In the genomic region with DNA sequence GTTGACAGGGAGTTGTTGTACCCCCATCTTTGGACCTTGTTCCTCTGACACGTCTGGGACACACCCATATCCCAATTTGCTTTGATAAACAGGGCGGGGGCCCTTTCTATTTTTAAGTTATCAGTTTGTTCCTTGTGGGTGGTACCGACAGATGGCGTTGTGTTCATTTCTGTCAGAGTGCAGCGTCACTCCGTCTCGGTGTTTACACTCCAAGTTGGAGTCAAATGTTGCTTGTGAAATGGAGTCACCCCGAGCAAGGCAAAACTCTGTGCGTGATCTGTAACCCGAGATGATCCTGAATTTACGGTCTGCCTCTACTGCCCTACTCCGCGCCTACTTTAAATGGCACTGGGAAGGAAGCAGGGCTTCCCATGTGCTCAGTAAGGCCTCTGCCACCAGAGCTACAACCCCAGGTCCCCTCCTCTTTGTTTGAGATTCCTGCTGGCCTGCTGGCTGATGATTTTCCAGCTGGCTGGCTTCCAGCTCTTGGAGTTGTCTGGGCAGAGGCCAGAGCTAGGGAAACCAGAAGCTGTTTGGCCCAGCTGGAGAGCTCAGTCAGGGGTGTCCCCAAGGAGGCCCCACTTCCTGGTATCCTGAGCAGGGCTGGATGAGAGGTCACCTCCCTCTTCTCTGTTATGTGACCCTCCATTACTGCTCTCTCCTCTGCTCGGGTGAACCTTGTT, we compare ENCODE assay signal across 8 mouse cellular contexts. TPM values are rescaled to one million over a fixed set of nuclear protein-coding genes. Genes with fewer than 3 reads are reported as not detected.
DNase-seq lines count a peak whose midpoint lies in the region; ATAC-seq and TF ChIP-seq lines count a peak whose summit lies in the region.

No protein-coding gene starts in this region.

- TF ChIP-seq CTCF in intestine, postnatal 0 days (IDR thresholded peaks at IDR 0.05; ENCODE audit: low read depth): peak; percentile 71
- TF ChIP-seq CTCF in liver, adult 2 months (IDR thresholded peaks at IDR 0.05; ENCODE audit: low read depth, low read length): peak; percentile 49
- peak; percentile 42 for TF ChIP-seq CTCF in midbrain, postnatal 0 days (IDR thresholded peaks at IDR 0.05)

- no peaks in the 10 kb centered on the region for H3K27me3 ChIP-seq in intestine, postnatal 0 days (replicated peaks; ENCODE audit: control insufficient read depth, insufficient read depth, low read length)
- no peaks in the 10 kb centered on the region for H3K27me3 ChIP-seq in liver, adult 2 months (ENCODE audit: control insufficient read depth, insufficient read depth, low read length)
- H3K27me3 ChIP-seq in midbrain, postnatal 0 days (ENCODE audit: insufficient read depth, low read length): no peaks in the 10 kb centered on the region

- TF ChIP-seq POLR2A in liver, adult 2 months (IDR thresholded peaks at IDR 0.05; ENCODE audit: extremely low read depth, insufficient read depth, low read length): no peak

- peak overlapping the region; percentile 49 for H3K4me2 ChIP-seq in intestine, postnatal 0 days (replicated peaks; ENCODE audit: low read depth)
- no peak overlapping the region for H3K4me2 ChIP-seq in midbrain, postnatal 0 days (ENCODE audit: low read depth, low read length, poor library complexity, severe bottlenecking)

- WGBS in intestine, postnatal 0 days: 3% methylated on average over 14 of the region's 14 CpGs
- WGBS in liver, adult 2 months: 6% methylated on average over 14 of the region's 14 CpGs
- WGBS in midbrain, postnatal 0 days: 27% methylated on average over 14 of the region's 14 CpGs

- H3K9ac ChIP-seq in intestine, postnatal 0 days (ENCODE audit: low read depth, low read length): peak overlapping the region; percentile 53; the same call in 1 of the 2 replicates
- H3K9ac ChIP-seq in liver, adult 2 months (ENCODE audit: low read depth, low read length): peak overlapping the region; percentile 65
- no peak overlapping the region for H3K9ac ChIP-seq in midbrain, postnatal 0 days (replicated peaks; ENCODE audit: low read length, poor library complexity, severe bottlenecking)

- no peaks in the 10 kb centered on the region; the same call in 1 of the 2 replicates for H3K4me1 ChIP-seq in intestine, postnatal 0 days (replicated peaks; ENCODE audit: control insufficient read depth, insufficient read depth, low read length)
- H3K4me1 ChIP-seq in liver, adult 2 months (ENCODE audit: control insufficient read depth, insufficient read depth, low read length): peaks cover 4% of the 10 kb centered on the region; the same call in 1 of the 2 replicates
- H3K4me1 ChIP-seq in midbrain, postnatal 0 days (ENCODE audit: insufficient read depth, low read length): no peaks in the 10 kb centered on the region

- peak; percentile 77 to 81 for DNase-seq in right cerebral cortex, postnatal 10 days (ENCODE audit: low spot score in 2 of 2)
- no peak for DNase-seq in right cerebral cortex, postnatal 25 days
- peak; percentile 54 for DNase-seq in embryo, embryonic 11.5 days (ENCODE audit: low read depth, low spot score)
- peak; percentile 90 for DNase-seq in liver, adult 2 months (ENCODE audit: extremely low read depth, low read depth, low spot score)
- peak; percentile 70 for DNase-seq in midbrain, postnatal 0 days (ENCODE audit: low spot score)
- DNase-seq in testis, postnatal 10 days (ENCODE audit: low spot score): peak; percentile 93

- ATAC-seq in granulocyte monocyte progenitor cell, adult 5-6 weeks (replicated peaks; ENCODE audit: poor library complexity, severe bottlenecking): peak; percentile 66
- ATAC-seq in intestine, postnatal 0 days: peak; percentile 86
- no peak for ATAC-seq in midbrain, postnatal 0 days (ENCODE audit: low FRiP score)

- no peaks in the 10 kb centered on the region for H3K9me3 ChIP-seq in intestine, postnatal 0 days (ENCODE audit: control insufficient read depth)
- H3K9me3 ChIP-seq in midbrain, postnatal 0 days (ENCODE audit: low read length): no peaks in the 10 kb centered on the region

- no peaks in the 10 kb centered on the region for H3K79me2 ChIP-seq in liver, adult 2 months (ENCODE audit: control insufficient read depth, insufficient read depth, low read length)

- H3K36me3 ChIP-seq in intestine, postnatal 0 days (ENCODE audit: control insufficient read depth, insufficient read depth): no peaks in the 10 kb centered on the region
- no peaks in the 10 kb centered on the region for H3K36me3 ChIP-seq in liver, adult 2 months (ENCODE audit: control insufficient read depth, insufficient read depth, low read length)
- no peaks in the 10 kb centered on the region for H3K36me3 ChIP-seq in midbrain, postnatal 0 days (ENCODE audit: insufficient read depth, low read length)

- H3K27ac ChIP-seq in intestine, postnatal 0 days (ENCODE audit: low read depth, low read length): peak overlapping the region; percentile 94
- peak overlapping the region; percentile 96 for H3K27ac ChIP-seq in liver, adult 2 months (replicated peaks; ENCODE audit: insufficient read depth, low read depth, low read length)
- H3K27ac ChIP-seq in midbrain, postnatal 0 days (ENCODE audit: low read depth, low read length): no peak overlapping the region; the same call in 1 of the 2 replicates

- no peak overlapping the region for H3K4me3 ChIP-seq in intestine, postnatal 0 days (ENCODE audit: low read depth, low read length)
- H3K4me3 ChIP-seq in liver, adult 2 months (ENCODE audit: insufficient read depth, low read depth, low read length): no peak overlapping the region; the same call in 1 of the 2 replicates
- H3K4me3 ChIP-seq in midbrain, postnatal 0 days (ENCODE audit: low read depth, low read length): no peak overlapping the region

RNA-seq across cellular contexts. Expression of gene Pxt1, which starts 13.1 kb away (rescaled TPM):
- not detected in 2 replicates for total RNA-seq in granulocyte monocyte progenitor cell, adult 5-6 weeks (2014; fragmentation: Nextera tagmentation)
- not detected in 2 replicates for total RNA-seq in granulocyte monocyte progenitor cell, adult 5-6 weeks (2017)
- polyA plus RNA-seq in intestine, postnatal 0 days (2015; fragmentation: Nextera tagmentation; extraction: Ambion mirVana): not detected in 2 replicates
- total RNA-seq in liver, adult 2 months (2014; rRNA removed): not detected in 2 replicates
- polyA plus RNA-seq in liver, adult 2 months (2012; rRNA removed): not detected in 2 replicates
- total RNA-seq in midbrain, postnatal 0 days (2014; rRNA removed): 0.49 TPM in 1 of 2 replicates, not detected in the other
- polyA plus RNA-seq in midbrain, postnatal 0 days (2015; fragmentation: Nextera tagmentation; extraction: Ambion mirVana): 0.15 TPM in 1 of 2 replicates, not detected in the other

RNA-seq across cellular contexts. Expression of gene 4930539E08Rik, which starts 15.4 kb away (rescaled TPM):
- total RNA-seq in granulocyte monocyte progenitor cell, adult 5-6 weeks (2014; fragmentation: Nextera tagmentation): 1.8 and 2.6 TPM in 2 replicates
- 1.2 and 1.5 TPM in 2 replicates for total RNA-seq in granulocyte monocyte progenitor cell, adult 5-6 weeks (2017)
- 2.9 and 3.5 TPM in 2 replicates for polyA plus RNA-seq in intestine, postnatal 0 days (2015; fragmentation: Nextera tagmentation; extraction: Ambion mirVana)
- 0.09 and 0.47 TPM in 2 replicates for total RNA-seq in liver, adult 2 months (2014; rRNA removed)
- polyA plus RNA-seq in liver, adult 2 months (2012; rRNA removed): 0.10 and 0.11 TPM in 2 replicates
- total RNA-seq in midbrain, postnatal 0 days (2014; rRNA removed): 9.8 and 32.9 TPM in 2 replicates
- 4.3 and 4.5 TPM in 2 replicates for polyA plus RNA-seq in midbrain, postnatal 0 days (2015; fragmentation: Nextera tagmentation; extraction: Ambion mirVana)

RNA-seq across cellular contexts. Expression of gene Kctd20, which starts 21.2 kb away (rescaled TPM):
- total RNA-seq in granulocyte monocyte progenitor cell, adult 5-6 weeks (2014; fragmentation: Nextera tagmentation): 99.8 and 132 TPM in 2 replicates
- total RNA-seq in granulocyte monocyte progenitor cell, adult 5-6 weeks (2017): 146 and 162 TPM in 2 replicates
- polyA plus RNA-seq in intestine, postnatal 0 days (2015; fragmentation: Nextera tagmentation; extraction: Ambion mirVana): 25.6 and 27.0 TPM in 2 replicates
- total RNA-seq in liver, adult 2 months (2014; rRNA removed): 22.3 and 24.0 TPM in 2 replicates
- polyA plus RNA-seq in liver, adult 2 months (2012; rRNA removed): 17.9 and 18.9 TPM in 2 replicates
- total RNA-seq in midbrain, postnatal 0 days (2014; rRNA removed): 60.0 and 64.9 TPM in 2 replicates
- 63.2 and 63.8 TPM in 2 replicates for polyA plus RNA-seq in midbrain, postnatal 0 days (2015; fragmentation: Nextera tagmentation; extraction: Ambion mirVana)
